Mouse (Mus musculus): ENCODE measurements at regions not wholly inside any gene's neighbourhood (a gene's known extent, or its start where the extent isn't known, plus 50 kb on each side); places are given as distances from the start of the nearest gene placed in this dataset.

GRCm38 (mm10) chr10:72581311-72581710, 73.3 kb upstream of the Zwint start:
- no peaks in the 10 kb centered on the region for H3K9me3 ChIP-seq (ENCODE audit: control insufficient read depth, low read length)
- 84% methylated on average over 4 of the region's 4 CpGs for WGBS
- TF ChIP-seq POLR2A (IDR thresholded peaks at IDR 0.05; ENCODE audit: borderline replicate concordance, extremely low read depth, insufficient read depth, insufficient read length): no peak
- no peaks in the 10 kb centered on the region for H3K27me3 ChIP-seq (ENCODE audit: control insufficient read depth, insufficient read depth, low read length)
- H3K36me3 ChIP-seq (ENCODE audit: control insufficient read depth, insufficient read depth, low read length): no peaks in the 10 kb centered on the region
- no peak for ATAC-seq (ENCODE audit: low FRiP score, low read depth)
- no peak for DNase-seq (ENCODE audit: low spot score)
- no peak overlapping the region for H3K27ac ChIP-seq (replicated peaks; ENCODE audit: low read depth, low read length)
- no peak overlapping the region for H3K9ac ChIP-seq (ENCODE audit: low read depth, low read length, severe bottlenecking)
- H3K4me3 ChIP-seq (replicated peaks; ENCODE audit: low read length): no peak overlapping the region
- H3K4me1 ChIP-seq (ENCODE audit: control insufficient read depth, insufficient read depth, low read length): peaks cover 3% of the 10 kb centered on the region; the same call in 1 of the 2 replicates
- H3K4me2 ChIP-seq (replicated peaks; ENCODE audit: low read depth, low read length, severe bottlenecking): no peak overlapping the region

- Histone ChIP-seq H3K9ac (ENCODE audit: low read depth, low read length, severe bottlenecking) (no peak overlapping the region), H3K9me3 (ENCODE audit: control insufficient read depth, low read length) (no peaks in the 10 kb centered on the region), H3K27ac (replicated peaks; ENCODE audit: low read depth, low read length) (no peak overlapping the region), H3K27me3 (ENCODE audit: control insufficient read depth, insufficient read depth, low read length) (no peaks in the 10 kb centered on the region), H3K4me1 (ENCODE audit: control insufficient read depth, insufficient read depth, low read length) (no peaks in the 10 kb centered on the region), H3K4me3 (replicated peaks; ENCODE audit: low read length) (no peak overlapping the region), H3K4me2 (replicated peaks; ENCODE audit: low read depth, low read length, severe bottlenecking) (no peak overlapping the region), H3K36me3 (ENCODE audit: control insufficient read depth, insufficient read depth, low read length) (no peaks in the 10 kb centered on the region)
- TF ChIP-seq POLR2A (IDR thresholded peaks at IDR 0.05; ENCODE audit: borderline replicate concordance, extremely low read depth, insufficient read depth, insufficient read length): no peak
- 77% methylated on average over 4 of the region's 4 CpGs for WGBS
- DNase-seq (ENCODE audit: low spot score) (no peak), ATAC-seq (ENCODE audit: low FRiP score, low read depth) (no peak)
Observed at GRCm38 (mm10) chr10:72588561-72588960, 66.1 kb upstream of the Zwint start.

GRCm38 (mm10) chr10:72593049-72593448, 61.6 kb upstream of the Zwint start:
- Histone ChIP-seq H3K9ac (ENCODE audit: low read depth, low read length, severe bottlenecking) (no peak overlapping the region), H3K4me2 (replicated peaks; ENCODE audit: low read depth, low read length, severe bottlenecking) (no peak overlapping the region), H3K4me1 (ENCODE audit: control insufficient read depth, insufficient read depth, low read length) (no peaks in the 10 kb centered on the region), H3K27ac (replicated peaks; ENCODE audit: low read depth, low read length) (no peak overlapping the region), H3K4me3 (replicated peaks; ENCODE audit: low read length) (no peak overlapping the region), H3K36me3 (ENCODE audit: control insufficient read depth, insufficient read depth, low read length) (no peaks in the 10 kb centered on the region), H3K27me3 (ENCODE audit: control insufficient read depth, insufficient read depth, low read length) (no peaks in the 10 kb centered on the region), H3K9me3 (ENCODE audit: control insufficient read depth, low read length) (no peaks in the 10 kb centered on the region)
- DNase-seq (ENCODE audit: low spot score): peak; percentile 5
- WGBS: 47% methylated on average over 1 of the region's 1 CpGs
- ATAC-seq (ENCODE audit: low FRiP score, low read depth): no peak
- TF ChIP-seq POLR2A (IDR thresholded peaks at IDR 0.05; ENCODE audit: borderline replicate concordance, extremely low read depth, insufficient read depth, insufficient read length): no peak
